Mouse (Mus musculus): ENCODE measurements around the gene Wtap.

GRCm38 (mm10) chr17:12996345-12996744 lies 2.4 kb upstream of the Wtap start:
- TF ChIP-seq CTCF (IDR thresholded peaks at IDR 0.05; ENCODE audit: borderline replicate concordance, control insufficient read depth, extremely low read depth, insufficient read depth, low read length, poor library complexity) (no peak), POLR2A (IDR thresholded peaks at IDR 0.05; ENCODE audit: control insufficient read depth, extremely low read depth, insufficient read depth, low read length, poor library complexity) (no peak)

Measured in thymus, adult 2 months (tissue).